Mouse (Mus musculus) cortical plate, adult 2 months (tissue): Measurements from ENCODE around the gene Bak1.

Source experiments
- CTCF ChIP-seq: fragments of 200-500 bp; IDR thresholded peaks from 2 replicates; pipeline ENCODE4 v1.5.1; 2011; ENCODE audit warnings: mild to moderate bottlenecking, control low read depth, low read length; ENCODE audit not compliant: insufficient read depth; ENCODE audit errors: extremely low read depth
- POLR2A ChIP-seq: fragments of 200-500 bp; IDR thresholded peaks from 2 replicates; pipeline ENCODE4 v1.6.1; 2011; ENCODE audit warnings: mild to moderate bottlenecking, low read length, control low read depth; ENCODE audit not compliant: insufficient read depth; ENCODE audit errors: extremely low read depth

DNA sequence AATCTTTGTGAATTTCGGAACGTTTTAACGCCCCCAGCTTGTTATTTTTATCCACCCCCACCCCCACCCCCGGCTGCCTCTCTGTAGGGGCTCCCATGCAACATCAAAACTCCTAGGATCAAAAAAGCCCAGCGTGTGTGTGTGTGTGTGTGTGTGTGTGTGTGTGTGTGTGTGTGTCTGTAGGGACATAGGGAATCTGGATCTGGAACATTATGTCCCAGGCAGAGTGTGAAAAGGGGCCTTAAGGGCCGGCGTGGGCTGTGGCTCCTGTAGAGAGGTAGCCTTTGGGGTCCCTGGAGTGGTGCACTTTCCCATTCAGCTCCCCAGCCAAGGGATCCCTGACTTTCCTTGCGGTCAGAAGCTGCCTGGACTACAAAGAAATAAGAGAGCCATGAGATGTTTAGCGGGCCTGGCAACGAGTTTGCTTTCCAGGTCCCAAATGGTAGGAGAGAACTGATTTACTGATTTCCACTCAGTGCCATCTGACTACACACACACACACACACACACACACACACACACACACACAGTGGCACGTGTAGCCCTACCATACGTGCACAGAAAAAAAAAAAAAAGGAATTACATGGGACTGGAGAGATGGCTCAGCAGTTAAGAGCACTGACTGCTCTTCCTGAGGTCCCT is 10.1 kb downstream of the Bak1 start:
- TF ChIP-seq POLR2A = no peak
- TF ChIP-seq CTCF = no peak
